Mouse (Mus musculus): ENCODE measurements around the gene Rrp1b. TPM values are rescaled to one million over a fixed set of nuclear protein-coding genes. Genes with fewer than 3 reads are reported as not detected.
A peak's percentile ranks its signal among the peaks of the same experiment; 100 is the strongest.

Rrp1b gene
- total RNA-seq (2021), result 10 to 100 TPM; 17.3 to 29.4 TPM
- long read RNA-seq, experiment 1, result 0 reads
- long read RNA-seq, experiment 2, result 0 reads

DNA sequence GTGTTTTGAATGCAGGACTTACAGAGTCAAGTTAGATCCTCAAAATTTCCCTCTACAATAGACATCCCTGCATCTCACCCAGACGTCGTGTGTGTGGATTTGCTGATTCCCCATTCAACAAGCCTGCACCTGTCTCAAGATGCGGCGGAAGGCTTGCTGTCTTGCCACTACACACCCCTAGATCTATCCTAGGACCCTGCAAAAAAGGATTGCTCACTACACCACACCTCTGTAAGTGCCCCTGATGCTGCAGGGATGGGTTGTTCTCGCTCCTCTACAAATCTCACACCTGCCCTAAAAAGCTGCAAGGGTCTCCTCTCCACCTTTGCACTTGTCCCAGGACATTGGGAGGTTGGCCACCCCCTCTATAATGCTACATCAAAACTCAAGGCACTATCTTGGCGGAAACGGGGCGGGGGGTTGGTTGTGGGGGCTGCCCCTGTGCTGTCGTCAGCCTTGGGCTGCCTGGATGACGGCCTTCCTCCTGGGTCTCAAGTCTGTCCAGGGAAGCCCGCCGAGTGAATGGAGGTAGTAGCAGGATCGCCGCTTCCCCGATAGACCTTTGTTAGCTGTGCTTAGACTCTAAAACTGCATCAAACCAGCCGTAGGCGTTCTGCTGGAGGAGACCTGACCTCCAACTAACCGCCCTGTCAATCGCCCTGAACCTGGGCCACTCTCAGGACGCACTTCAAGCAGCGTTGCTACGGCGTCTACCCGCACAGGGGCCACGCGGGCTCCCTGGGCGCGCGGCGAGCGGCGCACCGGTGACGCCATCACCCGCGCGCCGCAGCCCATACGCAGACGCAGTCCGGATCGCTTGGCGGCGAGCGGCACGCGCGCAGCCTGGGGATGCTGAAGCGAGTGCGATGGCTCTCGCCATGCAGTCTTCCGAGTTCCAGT is at the start of gene Rrp1b, which contains the start of gene Hsf2bp:
Rrp1b (plus strand) TSS at position 492 of the 900 bp plus-strand sequence.
Hsf2bp (minus strand) TSS at position 741 of the 900 bp plus-strand sequence.
- peak; percentile 58 to 80 for DNase-seq (ENCODE audit: low spot score in 2 of 2)

DNA sequence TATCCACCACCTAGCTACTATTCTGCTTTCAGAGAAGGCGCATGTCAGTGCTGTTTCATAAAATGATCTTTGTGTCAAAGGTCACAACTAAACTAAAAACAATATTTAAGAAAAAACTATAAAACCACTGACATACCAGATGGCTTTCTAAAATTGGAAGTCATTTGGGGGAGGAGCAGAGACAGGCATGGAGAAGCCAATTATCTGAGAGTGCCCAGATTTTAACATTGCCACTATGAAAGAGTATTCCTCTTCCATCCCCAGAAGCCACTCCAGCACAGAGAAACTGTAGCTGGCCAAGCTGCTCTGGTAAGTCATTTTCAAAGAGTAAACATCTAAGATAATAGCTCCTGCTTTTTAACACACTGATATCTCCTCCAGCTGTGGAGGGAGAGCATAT is 49.0 kb upstream of the Rrp1b start:
- DNase-seq (ENCODE audit: low spot score in 2 of 2), result no peak

DNA sequence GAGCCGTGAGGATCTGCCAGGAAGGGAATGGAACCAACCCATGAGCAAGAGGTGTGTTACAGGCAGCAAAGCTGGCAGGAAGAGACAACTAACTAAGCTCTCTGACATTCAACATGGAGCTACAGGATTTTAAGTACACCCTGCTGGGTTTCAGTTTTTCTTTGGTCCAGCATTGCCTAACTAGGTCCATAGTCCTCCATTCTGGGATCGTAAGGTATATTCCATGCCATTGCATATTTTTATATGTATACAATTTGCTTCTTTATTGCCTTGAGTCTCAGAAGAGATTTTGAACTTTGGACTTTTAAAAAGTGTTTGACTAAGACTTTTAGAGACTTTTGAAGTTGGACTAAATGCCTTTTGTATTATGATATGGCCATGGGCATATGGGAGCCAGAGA is 46.9 kb upstream of the Rrp1b start:
- no peak for DNase-seq (ENCODE audit: low spot score in 2 of 2)

DNA sequence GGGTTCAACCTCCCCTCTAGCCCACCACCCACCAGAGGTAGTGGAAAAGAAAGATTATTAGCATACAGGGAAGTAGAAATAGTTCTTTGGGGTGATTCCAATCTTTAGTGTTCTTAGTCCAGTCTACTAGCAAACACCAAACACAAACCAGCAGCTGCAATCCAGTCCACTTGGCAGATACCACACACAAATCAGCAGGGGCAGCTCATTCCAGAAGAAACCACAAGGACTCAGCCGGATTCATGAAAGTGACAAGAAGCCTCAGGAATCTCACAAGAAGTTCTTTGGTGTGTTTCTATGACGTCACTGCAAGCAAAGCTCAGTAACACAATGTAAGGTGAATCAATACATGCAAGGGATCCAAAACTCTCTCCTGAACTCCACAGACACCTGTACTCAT is 43.9 kb upstream of the Rrp1b start:
- DNase-seq (ENCODE audit: low spot score in 2 of 2), result no peak

DNA sequence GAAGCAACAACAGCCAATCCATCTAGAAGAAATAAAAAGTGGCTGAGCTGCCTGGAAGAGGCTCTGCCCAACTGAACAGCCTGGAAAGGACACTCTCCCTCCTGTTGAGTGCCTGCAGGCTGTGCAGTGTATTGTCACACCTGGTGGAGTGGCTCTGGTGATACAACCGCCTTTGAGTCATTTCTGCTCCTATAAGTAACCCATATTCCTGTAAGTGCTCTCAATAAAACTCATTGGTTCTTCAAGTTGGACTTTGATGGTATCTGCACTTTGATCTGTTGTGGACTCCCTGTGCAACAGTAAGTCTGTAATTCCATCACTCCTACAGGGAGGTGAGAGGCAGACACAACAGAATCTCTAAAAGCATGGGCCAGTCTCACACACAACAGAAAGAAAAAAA is 42.5 kb upstream of the Rrp1b start:
- DNase-seq (ENCODE audit: low spot score in 2 of 2), result no peak

DNA sequence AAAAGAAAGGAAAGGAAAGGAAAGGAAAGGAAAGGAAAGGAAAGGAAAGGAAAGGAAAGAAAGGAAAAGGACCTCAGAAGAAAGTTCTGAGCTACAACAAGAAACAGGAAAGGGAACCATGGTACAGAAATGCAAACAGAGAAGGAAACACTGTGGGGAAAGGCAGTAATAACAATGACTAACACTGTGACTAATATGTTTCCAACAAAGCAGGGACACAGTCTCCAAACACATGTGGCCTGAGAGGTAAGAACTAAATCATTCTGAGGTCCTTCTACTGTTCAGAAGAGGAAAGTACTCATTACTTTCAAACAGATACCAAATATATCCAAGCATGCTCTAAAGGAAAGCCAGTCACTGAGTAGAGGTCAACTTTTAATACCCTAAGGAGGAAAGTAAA is 41.8 kb upstream of the Rrp1b start:
- DNase-seq (ENCODE audit: low spot score in 2 of 2), result no peak

DNA sequence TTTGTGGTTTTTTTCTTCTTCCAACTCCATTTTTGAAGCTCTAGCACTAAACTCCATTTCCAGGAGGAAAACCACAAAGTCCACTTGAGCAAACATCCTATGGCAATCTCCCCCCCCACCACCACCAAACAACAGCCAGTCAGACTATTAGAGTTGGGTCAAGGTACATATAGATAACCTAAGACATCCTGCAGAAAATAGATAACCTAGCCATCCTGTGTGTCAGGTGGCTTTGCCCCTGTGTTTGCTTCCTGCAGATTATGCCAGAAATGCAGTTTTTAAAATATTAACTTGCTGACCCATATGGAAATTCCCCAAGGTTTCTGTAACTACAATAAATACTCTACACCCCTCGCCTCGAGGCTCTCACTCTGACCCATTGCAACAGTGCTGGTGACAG is 40.1 kb upstream of the Rrp1b start:
- DNase-seq (ENCODE audit: low spot score in 2 of 2), result no peak

DNA sequence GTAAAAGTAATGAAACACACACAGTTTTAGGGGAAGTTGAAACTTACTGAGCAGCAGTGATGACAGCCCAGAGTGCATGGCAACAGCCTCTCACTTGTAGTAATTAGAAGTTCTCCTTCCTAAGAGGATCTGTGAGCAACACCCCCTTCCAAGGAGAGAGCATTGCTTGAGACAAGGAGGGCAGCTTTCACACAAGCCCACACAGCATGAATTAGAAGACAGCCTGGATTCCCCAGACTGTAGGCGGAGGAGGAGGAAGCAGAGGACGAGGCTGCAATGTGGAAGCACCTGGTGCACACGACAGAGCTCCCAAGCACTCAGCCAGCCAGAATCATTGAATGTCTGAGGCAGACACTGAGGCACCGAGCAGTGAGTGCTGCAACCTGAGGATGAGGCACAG is 39.6 kb upstream of the Rrp1b start:
- no peak for DNase-seq (ENCODE audit: low spot score in 2 of 2)

DNA sequence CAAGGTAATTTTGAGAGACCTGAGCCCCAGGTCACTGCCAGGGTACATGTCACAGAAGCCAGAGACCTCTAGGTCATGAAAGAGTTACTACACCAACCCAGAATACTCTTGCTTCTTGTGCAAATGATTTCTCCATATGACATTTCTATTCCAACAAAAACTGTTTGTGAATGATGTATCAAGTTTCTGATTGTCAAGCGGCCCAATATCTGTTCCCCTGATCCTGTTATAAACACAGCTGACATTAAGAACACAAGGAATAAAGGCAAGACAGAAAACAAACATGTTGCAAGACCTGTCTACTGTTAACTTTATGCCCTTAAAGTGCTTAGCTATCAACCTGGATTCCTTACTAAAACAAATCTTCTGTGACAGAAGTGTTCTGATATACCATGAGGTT is 37.5 kb upstream of the Rrp1b start:
- DNase-seq (ENCODE audit: low spot score in 2 of 2), result no peak

DNA sequence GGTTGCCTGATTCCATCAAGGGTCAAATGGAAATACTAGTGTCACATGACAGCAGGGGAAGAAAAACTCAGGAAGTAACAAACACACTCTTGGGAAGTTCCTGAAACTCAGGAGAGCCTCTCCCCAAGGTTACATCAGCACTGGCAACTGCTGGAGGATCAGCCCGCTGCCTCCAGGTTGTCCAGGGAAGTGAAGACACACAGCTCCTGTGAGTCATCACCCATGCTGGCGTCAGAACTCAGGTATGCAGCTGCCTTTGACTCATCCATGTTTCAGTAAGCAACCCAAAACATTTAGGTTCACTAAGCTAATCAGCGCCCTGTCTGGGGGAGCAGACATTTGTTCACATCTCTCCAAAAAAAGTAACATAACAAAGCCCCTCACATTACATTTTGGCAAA is 32.6 kb upstream of the Rrp1b start:
- DNase-seq (ENCODE audit: low spot score in 2 of 2), result no peak

DNA sequence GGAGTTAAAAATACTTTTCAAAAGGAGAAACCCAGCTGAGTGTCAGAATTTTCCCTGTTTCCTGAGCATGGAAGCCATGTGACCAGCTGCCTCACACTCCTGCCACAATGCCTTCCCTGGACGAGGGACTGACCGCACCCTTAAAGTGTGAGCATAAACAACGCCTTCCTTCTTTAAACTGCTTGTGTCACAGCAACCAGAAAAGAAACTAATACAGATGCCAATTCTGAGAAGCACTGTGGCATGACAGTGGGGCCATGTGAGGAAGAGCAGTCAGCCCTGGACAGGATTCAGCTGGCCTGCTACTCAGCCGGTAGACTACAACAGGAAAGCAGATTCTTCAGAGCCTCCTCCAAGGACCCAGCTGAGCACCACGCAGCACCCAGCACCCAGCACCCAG is 29.1 kb upstream of the Rrp1b start:
- DNase-seq (ENCODE audit: low spot score in 2 of 2), result no peak

DNA sequence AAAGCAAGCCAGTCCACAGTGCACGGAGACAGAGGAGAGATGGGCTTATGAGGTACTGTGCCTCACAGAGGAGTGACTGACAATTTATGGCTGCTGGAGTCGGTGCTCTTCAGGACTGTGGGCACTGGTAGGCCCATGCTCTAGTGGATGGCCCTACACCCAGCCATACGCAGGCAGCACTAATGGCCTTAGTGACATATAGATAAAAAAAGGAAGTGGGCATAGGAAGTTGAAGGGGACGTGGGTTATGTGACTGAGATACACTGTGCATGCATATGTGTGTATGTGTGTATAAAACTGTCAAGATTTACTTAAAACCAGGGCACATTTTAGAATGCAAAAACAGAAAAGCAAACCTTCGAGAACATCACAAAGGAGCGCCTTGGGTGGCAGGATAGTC is 24.2 kb upstream of the Rrp1b start:
- no peak for DNase-seq (ENCODE audit: low spot score in 2 of 2)

DNA sequence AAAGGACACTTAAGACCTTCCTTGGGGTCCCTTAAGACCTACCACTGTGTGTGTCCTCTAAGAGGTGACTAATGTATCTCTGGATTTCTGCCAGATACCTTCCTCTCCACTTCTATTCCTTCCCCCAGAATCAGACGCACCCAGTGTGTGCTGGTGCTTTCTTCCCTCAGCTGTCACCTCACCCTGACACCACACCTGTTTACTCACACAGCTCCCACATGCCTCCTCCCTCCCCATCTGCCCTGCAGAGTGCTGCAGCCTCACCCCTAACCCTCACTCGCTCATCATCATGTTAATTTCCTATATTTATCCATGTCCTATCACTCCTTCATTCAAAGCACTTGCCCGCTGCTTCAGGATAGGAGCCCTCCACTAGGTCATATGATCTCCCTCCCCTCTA is 23.6 kb upstream of the Rrp1b start:
- no peak for DNase-seq (ENCODE audit: low spot score in 2 of 2)

DNA sequence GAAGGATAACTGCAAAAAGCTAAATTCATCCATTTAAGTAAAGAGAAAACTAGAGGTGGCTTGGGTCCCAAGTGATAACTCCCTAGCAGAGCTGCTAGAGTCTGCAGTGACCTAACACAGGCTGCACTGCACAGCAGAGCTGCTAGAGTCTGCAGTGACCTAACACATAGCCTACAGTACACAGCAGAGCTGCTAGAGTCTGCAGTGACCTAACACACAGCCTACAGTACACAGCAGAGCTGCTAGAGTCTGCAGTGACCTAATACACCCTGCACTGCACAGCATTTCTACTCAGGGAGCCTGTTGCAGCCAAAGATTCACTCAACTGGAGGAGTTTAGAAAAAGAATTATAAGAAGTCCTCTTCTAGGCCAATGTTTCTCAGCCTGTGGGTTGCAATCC is 22.2 kb upstream of the Rrp1b start:
- DNase-seq (ENCODE audit: low spot score in 2 of 2), result no peak

DNA sequence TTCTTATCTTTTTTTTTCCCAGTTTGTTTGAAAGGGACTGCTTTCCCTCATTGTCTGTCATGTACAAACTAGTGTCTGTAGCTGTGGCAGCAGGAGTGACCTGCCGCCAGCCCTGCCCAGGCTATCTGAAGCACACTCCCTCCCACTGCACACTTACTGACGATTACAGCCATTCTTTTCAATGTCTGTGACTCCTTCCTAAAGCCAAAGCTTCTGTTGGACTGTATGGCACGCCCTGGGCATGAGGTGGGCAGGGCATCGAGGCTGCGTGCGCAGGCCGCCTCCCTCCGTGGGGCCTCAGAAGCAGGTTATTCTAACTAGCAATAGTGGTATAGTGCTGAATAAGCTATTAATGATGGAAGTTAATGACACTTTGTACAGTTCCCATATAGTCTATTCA is 19.4 kb upstream of the Rrp1b start:
- no peak for DNase-seq (ENCODE audit: low spot score in 2 of 2)

DNA sequence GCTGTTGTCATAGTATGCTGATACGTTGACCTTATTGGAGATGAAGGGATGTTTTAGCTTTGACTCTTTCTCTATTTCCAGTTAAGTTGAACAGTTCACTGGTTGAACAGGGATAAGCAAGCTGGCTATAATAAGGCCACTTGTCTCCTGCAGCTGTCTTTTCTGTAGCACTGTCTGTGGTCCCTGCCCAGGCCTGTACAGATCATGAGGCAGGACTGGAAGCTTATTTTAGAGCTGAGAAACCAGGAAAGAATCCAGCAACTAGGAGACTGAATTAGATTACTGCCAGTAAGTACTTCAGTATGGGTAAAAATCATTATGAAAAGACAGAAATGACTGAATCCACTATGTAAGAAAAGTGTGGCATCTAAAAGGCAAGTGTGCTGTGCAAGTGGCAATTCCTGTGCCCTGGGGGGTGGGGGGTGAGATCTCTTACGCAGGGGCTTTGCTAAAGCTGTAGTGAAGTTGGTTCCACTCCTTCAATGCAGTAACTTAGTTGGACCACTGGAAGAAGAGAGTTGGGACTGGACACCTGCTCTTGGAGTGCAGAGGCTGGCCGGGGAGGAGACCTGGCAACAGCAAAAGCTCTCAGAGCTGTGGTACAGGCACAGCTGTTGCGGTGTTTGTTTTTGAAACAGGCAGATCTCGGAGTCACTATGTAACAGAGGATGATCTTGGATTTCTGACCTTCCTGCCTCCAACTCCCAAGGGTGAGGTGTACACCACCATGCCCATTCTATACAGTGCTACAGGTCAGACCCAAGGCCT is 17.6 kb upstream of the Rrp1b start:
- DNase-seq (ENCODE audit: low spot score in 2 of 2), result peak in 1 of 2 experiments; percentile 53

DNA sequence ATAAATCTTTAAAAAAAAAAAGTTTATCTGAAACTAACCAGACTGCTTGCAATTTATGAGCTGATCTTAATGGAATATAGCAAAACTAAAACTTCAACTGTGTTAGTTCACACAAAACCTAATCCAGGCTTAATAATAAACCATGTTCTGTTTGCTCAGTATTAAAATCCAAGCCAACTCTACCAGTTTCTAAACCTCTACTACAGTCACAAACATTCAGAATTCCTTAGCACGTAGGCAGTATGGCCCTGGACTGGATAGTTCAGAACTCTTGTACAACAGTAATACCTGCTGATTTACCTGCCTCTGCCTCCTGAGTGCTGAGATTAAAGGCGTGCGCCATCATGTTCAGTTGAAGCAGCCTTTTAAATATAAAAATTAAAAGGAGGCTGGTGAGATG is 13.9 kb upstream of the Rrp1b start:
- no peak for DNase-seq (ENCODE audit: low spot score in 2 of 2)

DNA sequence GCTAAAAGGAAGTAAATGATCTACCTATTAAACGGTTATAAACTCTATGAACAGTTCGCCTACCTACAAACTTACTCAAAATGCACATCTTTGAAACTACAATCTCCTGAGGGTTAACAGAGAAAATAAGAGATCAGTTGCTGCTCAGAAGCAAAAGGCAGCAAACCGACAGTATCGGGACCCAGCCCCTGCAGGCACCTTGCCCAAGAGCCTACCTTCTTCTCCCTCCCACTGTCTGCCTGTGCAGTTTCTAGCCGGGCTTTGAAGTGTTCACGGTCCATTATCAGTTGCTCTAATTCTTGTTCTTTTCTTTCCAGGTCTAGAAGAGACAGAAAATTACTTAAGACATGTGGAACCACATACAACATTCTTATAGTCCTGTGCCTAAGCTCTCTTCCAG is 13.3 kb upstream of the Rrp1b start:
- DNase-seq (ENCODE audit: low spot score in 2 of 2), result no peak

DNA sequence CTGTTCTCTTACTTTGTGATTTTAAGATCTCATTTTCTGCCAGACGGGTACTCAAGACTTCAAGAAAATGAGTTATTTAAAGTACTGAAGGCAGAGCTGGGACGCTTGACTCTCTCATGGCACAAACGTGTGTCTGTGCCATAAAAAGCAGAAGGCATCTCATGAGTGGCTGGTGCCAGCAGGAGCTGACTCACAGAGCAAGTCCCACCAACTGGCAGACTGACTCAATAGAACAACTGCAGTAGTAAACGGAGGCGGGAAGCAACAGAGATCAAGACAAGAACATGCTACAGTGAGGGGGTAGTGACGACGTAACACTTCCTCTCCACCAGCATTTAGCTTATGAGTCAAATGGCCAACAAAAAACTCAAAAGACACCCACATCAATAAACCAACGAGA is 12.8 kb upstream of the Rrp1b start:
- DNase-seq (ENCODE audit: low spot score in 2 of 2), result no peak

DNA sequence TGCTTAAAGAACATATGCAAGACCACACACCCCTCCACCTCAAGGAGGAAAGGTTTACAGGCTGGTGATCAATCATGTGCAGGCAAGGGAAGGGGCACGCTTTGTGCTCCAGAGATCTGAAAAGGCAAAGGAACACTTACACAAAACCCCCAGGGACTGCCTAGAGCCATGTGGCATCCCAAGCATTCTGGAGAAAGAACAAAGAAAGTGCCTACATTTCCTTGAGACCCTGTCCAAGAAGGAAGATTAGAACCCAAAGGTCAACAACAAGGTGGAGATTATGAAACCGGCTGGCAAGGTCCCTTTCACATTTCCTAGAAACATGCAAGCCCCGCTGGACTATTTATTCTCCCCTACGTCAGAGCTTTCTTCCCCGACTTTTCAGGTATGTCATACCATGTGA is 11.2 kb upstream of the Rrp1b start:
- no peak for DNase-seq (ENCODE audit: low spot score in 2 of 2)

DNA sequence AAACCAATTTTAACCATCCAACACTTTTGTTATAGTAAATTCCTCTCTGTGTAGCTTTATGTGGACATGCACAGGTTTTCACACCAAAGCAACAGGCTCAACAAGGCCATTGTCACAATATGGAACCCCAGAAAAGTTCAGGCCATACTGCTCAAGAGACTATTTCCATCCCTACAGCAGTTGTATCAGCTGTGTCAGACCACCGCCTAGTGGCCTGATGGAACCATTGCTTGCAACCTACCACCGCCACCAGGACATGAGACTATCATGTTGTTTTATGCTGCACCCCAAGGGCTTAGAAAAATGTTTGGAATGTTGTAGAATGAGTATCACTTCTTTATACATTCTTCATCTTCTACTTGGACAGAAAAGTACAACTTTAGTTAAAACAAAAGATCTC is 10.5 kb upstream of the Rrp1b start:
- DNase-seq (ENCODE audit: low spot score in 2 of 2), result peak in 1 of 2 experiments; percentile 67

DNA sequence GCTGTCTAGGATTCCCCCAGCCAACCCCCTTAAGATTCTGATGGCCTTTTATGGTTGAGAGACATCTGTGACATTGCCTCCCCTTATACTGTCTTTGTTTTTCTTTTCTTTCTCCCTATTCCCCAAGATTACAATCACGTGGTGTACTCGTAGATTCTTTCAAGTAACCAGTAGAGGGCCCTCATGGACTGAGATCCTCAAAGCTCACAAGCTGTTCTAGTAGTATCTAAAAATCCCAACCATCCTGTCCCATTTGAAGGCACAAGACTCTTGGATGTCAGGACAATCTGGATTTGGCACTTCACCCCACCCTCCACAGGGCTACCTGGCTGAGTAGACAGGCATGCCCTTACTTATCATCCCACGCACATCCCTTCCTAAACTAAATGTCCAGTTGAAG is 8.2 kb upstream of the Rrp1b start:
- no peak for DNase-seq (ENCODE audit: low spot score in 2 of 2)
